Mouse (Mus musculus): ENCODE measurements around the gene Krtap13-1. TPM values are rescaled to one million over a fixed set of nuclear protein-coding genes. Genes with fewer than 3 reads are reported as not detected.

Gene Krtap13-1
- not detected in 2 replicates for polyA plus RNA-seq (2012; rRNA removed)

DNA sequence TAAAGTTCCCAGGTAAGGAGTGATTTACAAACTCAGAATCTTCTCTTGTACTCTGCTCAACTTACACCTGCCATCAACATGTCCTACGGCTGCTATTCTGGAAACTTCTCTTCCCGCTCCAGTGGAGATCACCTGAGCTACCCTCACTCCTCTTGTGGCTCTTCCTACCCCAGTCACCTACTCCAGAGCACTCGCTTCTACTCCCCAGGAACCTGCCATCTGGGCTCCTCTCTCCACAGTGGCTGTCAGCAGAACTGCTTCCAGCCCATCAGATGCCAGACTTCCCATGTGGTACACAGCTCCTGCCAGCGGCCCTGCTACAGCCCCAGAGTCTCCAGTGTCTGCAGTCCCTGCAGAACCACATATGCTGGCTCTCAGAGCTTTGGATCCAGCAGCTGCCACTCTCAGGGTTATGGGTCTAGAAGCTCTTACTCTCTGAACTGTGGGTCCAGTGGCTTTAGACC, at the start of gene Krtap13-1:
Gene Krtap13-1, plus strand, starts transcription at position 51 of the 464 bp plus-strand sequence.

DNA sequence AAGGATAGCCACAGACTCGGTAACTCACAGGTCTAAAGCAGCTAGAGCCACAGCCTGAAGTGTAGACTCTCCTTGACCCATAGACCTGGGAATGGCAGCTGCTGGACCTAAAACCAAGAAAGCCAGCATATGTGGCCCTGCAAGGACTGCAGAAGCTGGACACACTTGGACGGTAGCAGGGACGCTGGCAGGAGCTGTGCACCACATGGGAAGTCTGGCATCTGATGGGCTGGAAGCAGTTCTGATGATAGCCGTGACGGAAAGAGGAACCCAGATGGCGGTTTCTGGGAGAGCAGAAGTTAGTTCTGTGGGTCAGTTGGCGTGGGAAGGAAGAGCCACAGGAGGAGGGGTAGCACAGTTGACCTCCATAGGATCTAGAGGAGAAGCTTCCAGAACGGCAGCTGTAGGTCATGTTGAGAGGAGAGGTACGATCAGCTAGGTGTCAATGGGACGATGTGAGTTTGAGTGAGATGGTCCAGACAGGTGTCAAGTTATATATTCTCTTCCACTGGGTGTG, 21.1 kb upstream of the Krtap13-1 start, which contains the start of gene 2310061N02Rik:
Gene 2310061N02Rik, minus strand, starts transcription at position 467 of the 517 bp plus-strand sequence.

DNA sequence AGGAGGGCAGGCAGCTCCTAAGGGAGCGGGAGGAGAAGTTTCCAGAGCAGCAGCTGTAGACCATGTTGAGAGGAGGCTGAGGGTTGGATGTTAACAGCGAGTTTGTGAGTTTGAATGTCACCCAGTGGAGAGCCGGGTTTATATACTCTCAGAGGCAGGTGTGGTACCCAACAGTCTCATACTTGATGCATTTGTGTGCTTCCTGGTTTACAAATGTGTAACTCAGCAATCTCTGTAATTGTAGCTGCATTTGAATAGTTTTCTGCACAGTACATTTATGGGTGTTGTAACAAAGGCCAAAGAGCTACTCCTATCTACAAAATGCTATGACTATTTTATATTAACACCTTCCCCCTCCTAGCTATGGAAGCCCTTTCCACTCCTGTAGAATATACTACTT, 22.9 kb downstream of the Krtap13-1 start, which contains the start of gene Krtap13:
Gene Krtap13, minus strand, starts transcription at position 101 of the 400 bp plus-strand sequence.

DNA sequence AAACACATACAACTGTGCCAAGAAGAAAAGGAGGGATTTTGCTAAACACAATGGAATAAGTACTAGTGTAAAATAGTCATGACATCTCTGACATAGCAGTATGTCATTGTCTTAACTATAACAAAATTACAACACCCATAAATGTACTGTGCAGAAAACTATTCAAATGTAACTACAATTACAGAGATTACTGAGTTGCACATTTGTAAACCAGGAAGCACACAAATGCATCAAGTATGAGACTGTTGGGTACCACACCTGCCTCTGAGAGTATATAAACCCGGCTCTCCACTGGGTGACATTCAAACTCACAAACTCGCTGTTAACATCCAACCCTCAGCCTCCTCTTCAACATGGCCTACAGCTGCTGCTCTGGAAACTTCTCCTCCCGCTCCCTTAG, 29.9 kb downstream of the Krtap13-1 start, which contains the start of gene 2310034C09Rik:
Gene 2310034C09Rik, plus strand, starts transcription at position 301 of the 400 bp plus-strand sequence.

DNA sequence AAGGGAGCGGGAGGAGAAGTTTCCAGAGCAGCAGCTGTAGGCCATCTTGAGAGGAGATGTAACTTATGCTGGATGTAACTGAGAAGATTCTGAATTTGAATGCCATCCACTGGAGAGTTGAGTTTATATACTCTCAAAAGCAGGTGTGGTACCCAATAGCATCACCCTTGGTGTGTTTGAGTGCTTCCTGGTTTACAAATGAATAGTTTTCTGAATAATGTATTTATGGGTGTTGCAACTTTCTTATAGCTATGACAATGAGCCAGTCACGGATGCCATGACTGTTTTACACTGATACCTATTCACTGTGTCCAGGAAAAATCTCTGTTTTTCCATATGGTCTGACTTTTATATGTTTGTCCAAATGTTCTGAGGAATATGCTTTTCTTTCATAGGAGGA, 45.4 kb downstream of the Krtap13-1 start, which contains the start of gene 2310057N15Rik:
Gene 2310057N15Rik, minus strand, starts transcription at position 101 of the 400 bp plus-strand sequence.

DNA sequence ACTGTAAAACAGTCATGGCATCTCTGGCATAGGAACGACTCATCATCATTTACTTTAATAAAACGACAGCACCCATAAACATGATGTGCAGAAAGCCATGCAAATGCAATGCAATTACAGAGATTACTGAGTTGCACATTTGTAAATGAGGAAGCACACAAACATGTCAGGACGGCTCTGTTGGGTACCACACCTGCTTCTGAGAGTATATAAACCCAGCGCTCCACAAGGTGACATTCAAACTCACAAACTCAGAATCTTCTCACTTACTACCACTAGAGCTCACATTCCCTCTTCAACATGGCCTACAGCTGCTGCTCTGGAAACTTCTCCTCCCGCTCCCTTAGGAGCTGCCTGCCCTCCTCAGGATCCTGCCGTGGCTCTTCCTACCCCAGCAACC, 48.9 kb downstream of the Krtap13-1 start, which contains the start of gene Gm5965:
Gene Gm5965, plus strand, starts transcription at position 301 of the 400 bp plus-strand sequence.

Other genes starting within 250 kb of the Krtap13-1 start
- 0.04 TPM in 1 of 2 replicates, not detected in the other for gene Cldn17, start 221.9 kb upstream of the Krtap13-1 start, polyA plus RNA-seq (2012; rRNA removed)
- not detected in 2 replicates for gene Cldn8, start 165.7 kb upstream of the Krtap13-1 start, polyA plus RNA-seq (2012; rRNA removed)
- gene Krtap24-1, start 116.6 kb upstream of the Krtap13-1 start, polyA plus RNA-seq (2012; rRNA removed), result not detected in 2 replicates
- not detected in 2 replicates for gene 2310079G19Rik, start 101.2 kb upstream of the Krtap13-1 start, polyA plus RNA-seq (2012; rRNA removed)
- gene Krtap26-1, start 81.1 kb upstream of the Krtap13-1 start, polyA plus RNA-seq (2012; rRNA removed), result not detected in 2 replicates
- gene Krtap27-1, start 57.2 kb upstream of the Krtap13-1 start, polyA plus RNA-seq (2012; rRNA removed), result not detected in 2 replicates
- gene 2310061N02Rik, start 20.9 kb upstream of the Krtap13-1 start, polyA plus RNA-seq (2012; rRNA removed), result not detected in 2 replicates
- not detected in 2 replicates for gene Krtap13, start 22.8 kb downstream of the Krtap13-1 start, polyA plus RNA-seq (2012; rRNA removed)
- gene 2310034C09Rik, start 30.0 kb downstream of the Krtap13-1 start, polyA plus RNA-seq (2012; rRNA removed), result not detected in 2 replicates
- not detected in 2 replicates for gene 2310057N15Rik, start 45.3 kb downstream of the Krtap13-1 start, polyA plus RNA-seq (2012; rRNA removed)
- not detected in 2 replicates for gene Gm5965, start 49.0 kb downstream of the Krtap13-1 start, polyA plus RNA-seq (2012; rRNA removed)
- gene Gm20741, start 83.4 kb downstream of the Krtap13-1 start, polyA plus RNA-seq (2012; rRNA removed), result not detected in 2 replicates
- not detected in 2 replicates for gene Krtap15, start 91.4 kb downstream of the Krtap13-1 start, polyA plus RNA-seq (2012; rRNA removed)
- not detected in 2 replicates for gene Krtap14, start 97.3 kb downstream of the Krtap13-1 start, polyA plus RNA-seq (2012; rRNA removed)
- gene Krtap19-1, start 140.5 kb downstream of the Krtap13-1 start, polyA plus RNA-seq (2012; rRNA removed), result not detected in 2 replicates
- gene Krtap19-2, start 145.4 kb downstream of the Krtap13-1 start, polyA plus RNA-seq (2012; rRNA removed), result not detected in 2 replicates
- gene Krtap19-3, start 149.2 kb downstream of the Krtap13-1 start, polyA plus RNA-seq (2012; rRNA removed), result not detected in 2 replicates
- not detected in 2 replicates for gene Krtap19-4, start 156.2 kb downstream of the Krtap13-1 start, polyA plus RNA-seq (2012; rRNA removed)
- not detected in 2 replicates for gene Krtap19-5, start 167.6 kb downstream of the Krtap13-1 start, polyA plus RNA-seq (2012; rRNA removed)
- gene Krtap19-9b, start 203.4 kb downstream of the Krtap13-1 start, polyA plus RNA-seq (2012; rRNA removed), result not detected in 2 replicates
- not detected in 2 replicates for gene Krtap16-3, start 234.0 kb downstream of the Krtap13-1 start, polyA plus RNA-seq (2012; rRNA removed)